Mouse (Mus musculus): Measurements from ENCODE around the gene Olfr497.

Olfr497 gene

GRCm38 (mm10) chr7:108420121-108420520, at the start of gene Olfr497:
Gene Olfr497, plus strand, starts transcription at chr7:108420421.
- DNase-seq (ENCODE audit: low spot score): no peak

- DNase-seq (ENCODE audit: low spot score): no peak
Measured at GRCm38 (mm10) chr7:108392867-108393266, 27.4 kb upstream of the Olfr497 start, which contains the start of gene Olfr495. Gene Olfr495, plus strand, starts transcription at chr7:108393167.

- DNase-seq (ENCODE audit: low spot score): no peak
Measured at GRCm38 (mm10) chr7:108465026-108465425, 44.8 kb downstream of the Olfr497 start, which contains the start of gene Olfr498. Gene Olfr498, plus strand, starts transcription at chr7:108465326.

Measured in c-Kit-positive CD71-positive TER-119-positive erythroid progenitor cells, embryonic 14.5 days (primary cell).